Mouse (Mus musculus) kidney, embryonic 14.5 days (tissue): ENCODE results near the gene Dnah11. TPM values are rescaled to one million over a fixed set of nuclear protein-coding genes. Genes with fewer than 3 reads are reported as not detected.
A peak's percentile ranks its signal among the peaks of the same experiment; 100 is the strongest.

Source experiments
- ATAC-seq: fragments of 200-750 bp; cut with Nextera tagmentation; 2 replicates; pipeline ENCODE4 v1.8.0; 2017; ENCODE audit warnings: moderate number of reproducible peaks, mild to moderate bottlenecking, moderate TSS enrichment, moderate library complexity; ENCODE audit not compliant: low FRiP score, low TSS enrichment
- H3K27ac ChIP-seq: fragments of 300-500 bp; sonication (generic); 2 replicates; pipeline ENCODE4 v1.5.1; 2014; ENCODE audit warnings: low read depth, mild to moderate bottlenecking, low read length, moderate library complexity, mixed read lengths
- H3K27me3 ChIP-seq: fragments of 300-500 bp; sonication (generic); 2 replicates; pipeline ENCODE4 v1.6.1; 2014; ENCODE audit warnings: mild to moderate bottlenecking, low read length; ENCODE audit not compliant: control insufficient read depth, insufficient read depth
- H3K36me3 ChIP-seq: fragments of 300-500 bp; sonication (generic); 2 replicates; pipeline ENCODE4 v1.6.1; 2014; ENCODE audit warnings: low read length, mixed read lengths; ENCODE audit not compliant: control insufficient read depth, insufficient read depth
- H3K4me1 ChIP-seq: fragments of 300-500 bp; sonication (generic); 2 replicates; pipeline ENCODE4 v1.6.1; 2014; ENCODE audit warnings: low read length, mixed read lengths; ENCODE audit not compliant: control insufficient read depth, insufficient read depth
- H3K4me2 ChIP-seq: fragments of 300-500 bp; sonication (generic); replicated peaks from 2 replicates; pipeline ENCODE4 v1.6.1; 2014; ENCODE audit warnings: low read depth, mild to moderate bottlenecking, low read length
- H3K4me3 ChIP-seq: fragments of 300-500 bp; sonication (generic); 2 replicates; pipeline ENCODE4 v1.5.1; 2014; ENCODE audit warnings: mild to moderate bottlenecking, low read length
- H3K9ac ChIP-seq: fragments of 300-500 bp; sonication (generic); 2 replicates; pipeline ENCODE4 v1.6.1; 2014; ENCODE audit warnings: low read depth, mild to moderate bottlenecking, low read length, moderate library complexity
- H3K9me3 ChIP-seq: fragments of 300-500 bp; sonication (generic); 2 replicates; pipeline ENCODE4 v1.6.1; 2016; ENCODE audit warnings: low read length; ENCODE audit not compliant: control insufficient read depth
- WGBS: fragments of 180-500 bp; shearing (Covaris S2); extraction: QIAGEN DNeasy Blood & Tissue Kit; methylation state at CpG from one replicate; pipeline ENCODE4 v1.1.7; 2014; 5-methylcytosine and 5-hydroxymethylcytosine counted together
- polyA plus RNA-seq: library from polyadenylated mRNA; unstranded; fragments of >200 nt; fragmentation: Nextera tagmentation; extraction: Ambion mirVana; gene quantifications from 2 replicates; pipeline ENCODE4 v1.2.1, GENCODE M21; 2014

The Dnah11 gene
- 0.24 and 0.30 TPM in 2 replicates for polyA plus RNA-seq

- Histone ChIP-seq H3K4me1 (no peaks in the 10 kb centered on the region), H3K4me3 (peak within 1 kb of the TSS; percentile 49), H3K27me3 (peaks cover 45% of the 10 kb centered on the region), H3K9me3 (no peaks in the 10 kb centered on the region), H3K27ac (no peak within 1 kb of the TSS), H3K9ac (0 out of 2 replicates have a peak within 1 kb of the TSS, but pooled peaks have one; percentile 34), H3K36me3 (no peaks in the 10 kb centered on the region), H3K4me2 (peak within 1 kb of the TSS; percentile 83)
- ATAC-seq, result peak; percentile 99
- WGBS, result under 1% methylated on average over 47 of the region's 47 CpGs
Measured at GRCm38 (mm10) chr12:118198386-118199093, at the start of gene Dnah11. Gene Dnah11, minus strand, starts transcription at chr12:118199043.

GRCm38 (mm10) chr12:118221182-118221581 is 22.3 kb upstream of the Dnah11 start:
- H3K4me2 ChIP-seq, result no peak overlapping the region
- H3K4me3 ChIP-seq, result no peak overlapping the region
- WGBS, result 39% methylated on average over 3 of the region's 3 CpGs
- H3K9ac ChIP-seq, result no peak overlapping the region
- H3K27me3 ChIP-seq, result no peaks in the 10 kb centered on the region
- H3K36me3 ChIP-seq, result no peaks in the 10 kb centered on the region
- H3K9me3 ChIP-seq, result no peaks in the 10 kb centered on the region
- no peak for ATAC-seq
- H3K4me1 ChIP-seq, result no peaks in the 10 kb centered on the region
- H3K27ac ChIP-seq, result no peak overlapping the region

GRCm38 (mm10) chr12:118220062-118220461 is 21.2 kb upstream of the Dnah11 start:
- no peaks in the 10 kb centered on the region for H3K9me3 ChIP-seq
- no peak overlapping the region for H3K4me2 ChIP-seq
- H3K4me1 ChIP-seq, result no peaks in the 10 kb centered on the region
- no peak overlapping the region for H3K4me3 ChIP-seq
- no peak overlapping the region for H3K9ac ChIP-seq
- H3K36me3 ChIP-seq, result no peaks in the 10 kb centered on the region
- H3K27me3 ChIP-seq, result no peaks in the 10 kb centered on the region
- ATAC-seq, result no peak
- no peak overlapping the region for H3K27ac ChIP-seq

GRCm38 (mm10) chr12:118212163-118212562 is 13.3 kb upstream of the Dnah11 start:
- Histone ChIP-seq H3K4me2 (no peak overlapping the region), H3K4me1 (no peaks in the 10 kb centered on the region), H3K4me3 (no peak overlapping the region), H3K27ac (no peak overlapping the region), H3K36me3 (no peaks in the 10 kb centered on the region), H3K9me3 (no peaks in the 10 kb centered on the region), H3K9ac (no peak overlapping the region), H3K27me3 (no peaks in the 10 kb centered on the region)
- ATAC-seq, result no peak
- 86% methylated on average over 2 of the region's 2 CpGs for WGBS

- Histone ChIP-seq H3K4me1 (no peaks in the 10 kb centered on the region), H3K4me2 (no peak overlapping the region), H3K27me3 (peaks cover 45% of the 10 kb centered on the region), H3K9ac (no peak overlapping the region), H3K36me3 (no peaks in the 10 kb centered on the region), H3K27ac (no peak overlapping the region), H3K4me3 (no peak overlapping the region), H3K9me3 (no peaks in the 10 kb centered on the region)
- no peak for ATAC-seq
- 75% methylated on average over 2 of the region's 2 CpGs for WGBS
Measured at GRCm38 (mm10) chr12:118196583-118196982, 2.3 kb downstream of the Dnah11 start.

- Histone ChIP-seq H3K4me2 (no peak overlapping the region), H3K9ac (no peak overlapping the region), H3K27ac (no peak overlapping the region), H3K36me3 (no peaks in the 10 kb centered on the region), H3K4me3 (no peak overlapping the region), H3K9me3 (no peaks in the 10 kb centered on the region), H3K27me3 (peaks cover 4% of the 10 kb centered on the region), H3K4me1 (peaks cover 6% of the 10 kb centered on the region; the same call in 1 of the 2 replicates)
- ATAC-seq, result no peak
- 81% methylated on average over 3 of the region's 3 CpGs for WGBS
Measured at GRCm38 (mm10) chr12:118189535-118189934, 9.3 kb downstream of the Dnah11 start.

GRCm38 (mm10) chr12:118187663-118188062 is 11.2 kb downstream of the Dnah11 start:
- ATAC-seq, result no peak
- Histone ChIP-seq H3K9ac (no peak overlapping the region), H3K27ac (no peak overlapping the region), H3K4me3 (no peak overlapping the region), H3K4me2 (no peak overlapping the region), H3K27me3 (peaks cover 4% of the 10 kb centered on the region), H3K9me3 (no peaks in the 10 kb centered on the region), H3K36me3 (no peaks in the 10 kb centered on the region), H3K4me1 (peaks cover 6% of the 10 kb centered on the region; the same call in 1 of the 2 replicates)
- 75% methylated on average over 2 of the region's 2 CpGs for WGBS

GRCm38 (mm10) chr12:118186881-118187489 is 11.9 kb downstream of the Dnah11 start:
- no peak overlapping the region for H3K27ac ChIP-seq
- H3K4me1 ChIP-seq, result peaks cover 6% of the 10 kb centered on the region; the same call in 1 of the 2 replicates
- no peaks in the 10 kb centered on the region for H3K9me3 ChIP-seq
- WGBS, result 12% methylated on average over 4 of the region's 4 CpGs
- H3K4me2 ChIP-seq, result no peak overlapping the region
- no peak overlapping the region for H3K4me3 ChIP-seq
- H3K9ac ChIP-seq, result no peak overlapping the region
- peaks cover 4% of the 10 kb centered on the region for H3K27me3 ChIP-seq
- 0 out of 2 replicates have a peak, but pooled peaks have one; percentile 44 for ATAC-seq
- H3K36me3 ChIP-seq, result no peaks in the 10 kb centered on the region
